Mouse (Mus musculus): ENCODE results near the gene Car5b. TPM values are rescaled to one million over a fixed set of nuclear protein-coding genes. Genes with fewer than 3 reads are reported as not detected.
A peak's percentile ranks its signal among the peaks of the same experiment; 100 is the strongest.

Gene Car5b
- polyA plus RNA-seq (2012; rRNA removed): 4.5 and 4.7 TPM in 2 replicates

DNA sequence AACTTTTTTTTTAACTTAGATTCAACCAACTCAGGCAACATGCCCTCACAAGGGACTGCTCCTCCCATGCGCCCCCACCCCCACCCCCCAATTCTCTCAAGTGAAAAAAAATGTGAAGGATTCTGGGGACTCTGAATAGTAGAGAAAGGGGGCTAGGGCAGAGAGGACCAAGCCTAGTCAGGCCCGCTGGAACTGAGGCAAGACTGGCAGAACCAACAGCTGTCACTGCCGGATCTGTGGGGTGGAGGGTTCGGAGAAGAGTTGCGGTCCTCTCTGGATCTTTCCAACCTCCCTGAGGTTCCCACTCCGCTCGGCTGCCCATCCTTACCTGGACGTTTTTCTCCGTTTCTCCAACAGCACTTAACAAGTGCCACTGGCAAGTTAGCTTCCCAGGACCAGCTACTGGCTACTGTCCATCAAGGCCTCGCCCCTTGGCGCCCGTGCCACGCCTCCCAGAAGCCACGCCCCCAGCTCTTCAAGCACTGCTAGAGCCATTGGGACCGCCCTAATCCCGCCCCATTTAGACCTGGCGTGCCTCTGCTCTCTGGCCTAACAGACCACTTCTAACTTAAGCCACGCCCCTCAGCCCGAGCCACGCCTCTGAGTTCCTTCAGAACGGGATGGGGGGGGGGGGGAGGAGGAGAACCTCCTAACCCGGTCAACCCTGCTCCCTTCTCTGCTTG is at the start of gene Car5b:
Car5b (minus strand) TSS at position 391 of the 683 bp plus-strand sequence.
- DNase-seq: peak; percentile 84
- H3K4me1 ChIP-seq (ENCODE audit: control insufficient read depth, insufficient read depth, low read length): no peaks in the 10 kb centered on the region
- TF ChIP-seq POLR2A (IDR thresholded peaks at IDR 0.05; ENCODE audit: borderline replicate concordance, extremely low read depth, low read depth, low read length) (0 out of 2 replicates have a peak, but pooled peaks have one; percentile 11), CTCF (IDR thresholded peaks at IDR 0.05; ENCODE audit: insufficient read depth, low read length) (no peak)
- 23% methylated on average over 22 of the region's 22 CpGs for WGBS
- H3K4me3 ChIP-seq (replicated peaks; ENCODE audit: extremely low read depth, low read depth, low read length): peak within 1 kb of the TSS; percentile 65

DNA sequence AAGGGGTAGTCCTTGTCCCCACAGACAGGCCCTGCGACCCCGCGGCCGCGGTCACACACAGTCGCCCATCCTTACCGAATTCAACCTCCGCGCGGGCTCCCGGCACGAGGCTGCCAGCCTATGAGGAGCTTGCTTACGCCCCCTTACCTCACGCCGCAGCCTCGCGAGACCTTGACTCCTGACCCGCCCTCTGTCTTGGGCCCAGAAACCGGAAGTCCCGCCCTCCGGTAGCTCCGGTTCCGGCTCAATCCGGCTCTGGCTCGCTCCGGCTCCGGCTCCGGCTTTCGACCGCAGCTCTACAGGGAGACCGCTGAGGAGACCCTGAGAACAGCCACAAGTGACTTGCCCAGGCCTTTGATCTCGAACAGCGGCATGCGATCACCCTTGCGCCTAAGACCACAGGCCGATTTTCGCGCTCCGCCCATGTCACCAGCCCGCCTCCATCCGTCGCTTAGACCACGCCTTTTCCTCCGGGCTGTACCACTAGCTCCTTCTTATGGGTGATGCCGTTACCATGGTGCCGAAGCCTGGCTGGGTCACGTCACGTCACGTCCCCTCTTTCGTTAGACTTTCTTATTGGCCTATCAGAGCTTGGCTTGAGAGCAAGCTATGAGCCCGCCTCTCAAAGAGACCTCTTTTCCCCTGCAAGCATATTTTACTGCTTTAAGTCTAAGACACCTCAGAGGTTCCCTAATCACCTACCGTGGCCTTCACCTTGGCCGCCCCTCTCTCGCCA is 48.4 kb upstream of the Car5b start, which contains the start of gene Siah1b:
Siah1b (minus strand) TSS at position 454 of the 736 bp plus-strand sequence.
- WGBS: 32% methylated on average over 54 of the region's 54 CpGs
- TF ChIP-seq CTCF (IDR thresholded peaks at IDR 0.05; ENCODE audit: insufficient read depth, low read length): no peak
- peak; percentile 49; the same call in 1 of the 2 replicates for TF ChIP-seq POLR2A (IDR thresholded peaks at IDR 0.05; ENCODE audit: borderline replicate concordance, extremely low read depth, low read depth, low read length)
- 0 out of 2 replicates have a peak, but pooled peaks cover 3% of the 10 kb centered on the region for H3K4me1 ChIP-seq (ENCODE audit: control insufficient read depth, insufficient read depth, low read length)
- H3K4me3 ChIP-seq (replicated peaks; ENCODE audit: extremely low read depth, low read depth, low read length): peak within 1 kb of the TSS; percentile 98
- DNase-seq: peak; percentile 85

DNA sequence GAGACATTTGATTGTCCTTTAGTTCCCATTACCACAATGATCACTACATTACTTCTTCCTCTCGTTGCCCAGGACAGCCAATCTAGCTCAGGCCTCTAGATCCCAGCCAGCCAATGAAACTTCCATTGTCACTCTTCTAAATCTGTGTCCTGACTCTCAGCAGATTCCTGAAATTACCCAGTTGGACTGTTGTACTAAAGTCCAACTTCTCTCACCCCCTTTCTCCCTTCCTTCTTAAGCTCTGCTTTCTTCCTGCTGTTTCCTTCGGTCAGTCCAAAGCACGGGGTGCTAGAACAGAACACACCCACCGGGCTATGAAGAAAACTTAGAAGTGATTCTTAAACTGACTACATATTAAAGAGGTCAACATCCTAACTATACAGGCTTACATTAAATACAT is 41.2 kb upstream of the Car5b start:
- 76% methylated on average over 4 of the region's 4 CpGs for WGBS
- Histone ChIP-seq H3K4me1 (ENCODE audit: control insufficient read depth, insufficient read depth, low read length) (no peaks in the 10 kb centered on the region), H3K4me3 (replicated peaks; ENCODE audit: extremely low read depth, low read depth, low read length) (no peak overlapping the region)
- TF ChIP-seq CTCF (IDR thresholded peaks at IDR 0.05; ENCODE audit: insufficient read depth, low read length) (no peak), POLR2A (IDR thresholded peaks at IDR 0.05; ENCODE audit: borderline replicate concordance, extremely low read depth, low read depth, low read length) (no peak)
- no peak for DNase-seq

DNA sequence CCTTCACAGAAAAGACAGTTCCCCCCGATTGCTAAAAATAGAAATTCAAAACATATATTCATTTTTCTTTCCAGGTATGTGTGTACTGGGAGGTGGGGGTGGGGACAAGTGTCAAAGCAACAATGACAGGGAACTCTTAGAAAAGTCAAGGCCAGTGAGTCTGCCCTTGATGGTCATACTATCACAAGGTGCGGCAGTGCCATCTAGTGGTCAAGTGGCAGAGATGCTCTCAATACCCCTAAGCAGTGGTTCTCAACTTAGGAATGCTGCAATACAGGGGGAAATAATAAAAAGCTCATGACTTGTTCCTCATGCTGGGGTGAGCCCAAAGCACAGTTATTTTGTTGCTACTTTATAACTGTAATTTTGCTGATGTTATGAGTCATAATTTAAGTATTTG is 38.4 kb upstream of the Car5b start:
- Histone ChIP-seq H3K4me3 (replicated peaks; ENCODE audit: extremely low read depth, low read depth, low read length) (no peak overlapping the region), H3K4me1 (ENCODE audit: control insufficient read depth, insufficient read depth, low read length) (no peaks in the 10 kb centered on the region)
- DNase-seq: peak; percentile 63
- WGBS: 23% methylated on average over 2 of the region's 2 CpGs
- peak; percentile 67 for TF ChIP-seq CTCF (IDR thresholded peaks at IDR 0.05; ENCODE audit: insufficient read depth, low read length)
- TF ChIP-seq POLR2A (IDR thresholded peaks at IDR 0.05; ENCODE audit: borderline replicate concordance, extremely low read depth, low read depth, low read length): no peak

DNA sequence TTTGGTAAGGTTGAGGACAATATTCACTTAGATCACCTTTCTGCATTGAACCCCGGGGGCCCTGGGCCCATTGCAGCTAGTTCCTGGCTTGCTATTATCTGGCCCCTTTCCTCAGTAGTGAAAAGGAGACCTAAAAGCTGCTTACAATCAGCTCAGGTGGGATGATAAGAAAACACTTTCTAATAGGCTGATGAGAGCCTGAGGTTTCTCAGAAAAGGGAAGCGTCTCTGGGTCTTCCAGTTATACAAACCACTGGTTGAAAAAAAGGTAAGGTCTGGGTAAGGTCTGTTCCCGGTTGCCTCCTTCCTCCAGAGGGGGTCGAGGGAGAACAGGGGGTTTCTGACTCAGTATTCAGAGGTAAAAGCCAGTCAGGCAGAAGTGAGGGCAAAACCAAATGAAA is 31.3 kb upstream of the Car5b start:
- TF ChIP-seq POLR2A (IDR thresholded peaks at IDR 0.05; ENCODE audit: borderline replicate concordance, extremely low read depth, low read depth, low read length) (no peak), CTCF (IDR thresholded peaks at IDR 0.05; ENCODE audit: insufficient read depth, low read length) (no peak)
- 68% methylated on average over 4 of the region's 4 CpGs for WGBS
- H3K4me3 ChIP-seq (replicated peaks; ENCODE audit: extremely low read depth, low read depth, low read length): no peak overlapping the region
- no peak for DNase-seq
- H3K4me1 ChIP-seq (ENCODE audit: control insufficient read depth, insufficient read depth, low read length): no peaks in the 10 kb centered on the region

DNA sequence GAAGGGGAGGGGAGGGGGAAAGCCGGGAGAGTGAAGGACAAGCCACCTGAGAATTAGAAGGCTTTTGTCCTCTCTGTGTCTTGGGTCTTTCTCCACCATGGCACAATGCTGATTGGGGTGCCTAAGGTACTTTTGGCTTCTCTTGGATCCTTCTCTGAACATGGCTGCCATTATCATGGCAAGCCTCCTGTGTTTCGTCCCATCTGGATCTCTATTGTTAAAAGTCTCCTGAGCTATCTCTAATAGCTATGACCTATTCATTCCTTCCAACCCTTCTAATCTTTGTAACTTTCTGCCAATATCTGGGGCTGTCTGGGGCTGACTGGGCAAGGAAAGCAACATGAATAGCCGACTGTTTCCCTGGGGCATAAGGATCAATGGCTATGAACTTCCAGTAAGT is 30.7 kb upstream of the Car5b start:
- TF ChIP-seq CTCF (IDR thresholded peaks at IDR 0.05; ENCODE audit: insufficient read depth, low read length) (no peak), POLR2A (IDR thresholded peaks at IDR 0.05; ENCODE audit: borderline replicate concordance, extremely low read depth, low read depth, low read length) (no peak)
- WGBS: 77% methylated on average over 3 of the region's 3 CpGs
- H3K4me1 ChIP-seq (ENCODE audit: control insufficient read depth, insufficient read depth, low read length): no peaks in the 10 kb centered on the region
- DNase-seq: no peak
- H3K4me3 ChIP-seq (replicated peaks; ENCODE audit: extremely low read depth, low read depth, low read length): no peak overlapping the region

DNA sequence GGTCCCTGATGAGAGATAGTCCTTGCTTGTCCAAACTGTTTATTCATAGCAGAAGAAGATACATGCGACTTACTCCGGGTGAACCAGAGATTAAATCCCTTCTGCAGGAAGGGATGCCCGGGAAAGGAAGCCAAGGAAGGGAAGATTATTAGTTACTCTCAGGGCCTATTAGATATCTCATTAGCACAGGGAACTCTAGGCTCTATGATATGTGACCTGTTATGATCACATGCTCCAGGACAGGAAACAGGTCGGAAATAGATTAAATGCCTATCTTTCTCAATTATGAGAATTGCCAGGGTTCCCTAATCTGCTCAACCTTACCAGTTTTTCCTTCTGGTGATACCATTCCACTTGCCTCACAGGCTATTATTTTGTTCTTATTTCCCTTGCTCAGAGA is 27.9 kb upstream of the Car5b start:
- DNase-seq: no peak
- no peak for TF ChIP-seq CTCF (IDR thresholded peaks at IDR 0.05; ENCODE audit: insufficient read depth, low read length)
- TF ChIP-seq POLR2A (IDR thresholded peaks at IDR 0.05; ENCODE audit: borderline replicate concordance, extremely low read depth, low read depth, low read length): no peak
- Histone ChIP-seq H3K4me3 (replicated peaks; ENCODE audit: extremely low read depth, low read depth, low read length) (no peak overlapping the region), H3K4me1 (ENCODE audit: control insufficient read depth, insufficient read depth, low read length) (no peaks in the 10 kb centered on the region)
- WGBS: 71% methylated on average over 4 of the region's 4 CpGs

DNA sequence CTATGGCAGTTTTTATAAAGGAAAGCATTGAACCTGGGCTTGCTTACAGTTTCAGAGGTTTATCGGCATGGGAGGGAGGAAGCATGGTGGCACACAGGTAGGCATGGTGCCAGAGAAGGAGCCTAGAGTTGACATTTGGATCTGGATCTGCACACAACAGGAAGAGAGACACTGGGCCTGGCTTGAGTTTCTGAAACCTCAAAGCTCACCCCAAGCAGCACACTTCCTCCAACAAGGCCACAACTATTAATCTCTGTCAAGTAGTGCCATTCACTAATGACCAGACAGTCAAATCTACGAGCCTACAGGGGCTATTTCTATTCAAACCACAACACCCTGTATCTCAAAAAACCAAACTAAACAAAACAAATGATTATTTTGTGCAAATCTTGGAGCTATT is 18.9 kb upstream of the Car5b start:
- 45% methylated on average over 2 of the region's 2 CpGs for WGBS
- no peak overlapping the region for H3K4me3 ChIP-seq (replicated peaks; ENCODE audit: extremely low read depth, low read depth, low read length)
- no peak for TF ChIP-seq POLR2A (IDR thresholded peaks at IDR 0.05; ENCODE audit: borderline replicate concordance, extremely low read depth, low read depth, low read length)
- TF ChIP-seq CTCF (IDR thresholded peaks at IDR 0.05; ENCODE audit: insufficient read depth, low read length): no peak
- no peak for DNase-seq
- H3K4me1 ChIP-seq (ENCODE audit: control insufficient read depth, insufficient read depth, low read length): no peaks in the 10 kb centered on the region

DNA sequence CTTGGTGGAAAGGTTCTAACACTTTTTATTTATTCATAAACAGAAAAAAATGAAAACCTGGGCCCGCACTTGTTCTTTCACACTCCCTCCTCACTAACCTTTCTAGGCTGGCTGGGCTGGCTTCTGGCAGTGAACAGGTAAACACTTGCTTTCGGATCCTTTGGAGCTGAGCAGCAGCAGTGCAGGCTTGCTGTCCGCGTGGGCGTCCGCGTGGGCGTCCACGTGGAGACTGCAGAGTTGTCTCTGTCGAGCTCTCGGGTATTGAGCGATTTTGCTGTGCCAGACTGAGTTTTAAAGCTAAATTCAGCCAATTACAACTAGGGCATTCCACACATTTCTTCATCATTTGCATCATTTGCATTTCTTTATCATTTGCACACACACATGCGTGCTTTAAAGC is 14.3 kb upstream of the Car5b start:
- H3K4me3 ChIP-seq (replicated peaks; ENCODE audit: extremely low read depth, low read depth, low read length): no peak overlapping the region
- no peak for DNase-seq
- TF ChIP-seq CTCF (IDR thresholded peaks at IDR 0.05; ENCODE audit: insufficient read depth, low read length) (no peak), POLR2A (IDR thresholded peaks at IDR 0.05; ENCODE audit: borderline replicate concordance, extremely low read depth, low read depth, low read length) (no peak)
- no peaks in the 10 kb centered on the region for H3K4me1 ChIP-seq (ENCODE audit: control insufficient read depth, insufficient read depth, low read length)
- 58% methylated on average over 13 of the region's 13 CpGs for WGBS

Measured in lung, adult 2 months (tissue).